In the genomic region with DNA sequence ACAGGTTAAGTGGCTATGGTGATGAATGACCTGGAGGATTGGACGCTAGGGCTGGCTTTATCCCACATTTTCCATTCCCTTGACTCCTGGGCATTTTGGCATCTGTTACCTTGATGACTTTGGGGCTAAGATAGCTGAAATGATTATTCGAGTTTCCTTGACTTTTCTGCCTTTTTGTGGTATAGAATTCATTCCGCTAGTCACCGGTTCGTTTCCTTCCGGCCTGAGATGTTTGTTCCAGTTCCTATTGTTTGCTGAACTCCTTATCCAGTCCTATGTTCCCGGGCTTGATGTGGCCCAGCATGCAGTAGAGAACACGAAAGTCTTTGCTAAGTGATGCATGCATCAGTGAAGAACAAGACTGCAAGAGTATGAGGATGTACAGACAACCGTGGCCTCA, we compare ENCODE assay signal across 16 mouse cellular contexts.
"Had no signal": no experiment of that assay in that cellular context is flagged by ENCODE, and none has a peak within 500 bp of the region (broad histone marks: within the 10 kb centered on the region; RNA-seq: fewer than 3 reads in every experiment).

No protein-coding gene starts in this region.

- H3K9ac ChIP-seq: neural tube, embryonic 13.5 days; neural tube, embryonic 15.5 days; stomach, embryonic 15.5 days had no signal

- H3K9me3 ChIP-seq: neural tube, embryonic 13.5 days; neural tube, embryonic 15.5 days; stomach, embryonic 15.5 days had no signal

- H3K4me2 ChIP-seq: neural tube, embryonic 13.5 days; neural tube, embryonic 15.5 days; stomach, embryonic 15.5 days had no signal

- DNase-seq: retina, postnatal 1 day; right cerebral cortex, adult 18-20 months; right cerebral cortex, postnatal 14 days; right cerebral cortex, postnatal 25 days; right cerebral cortex, postnatal 4 days; spleen, adult 18-20 months; thymus, adult 18-20 months; thymus, adult 2 months; thymus, postnatal 14 days; thymus, postnatal 25 days; thymus, postnatal 36 days; thymus, postnatal 4 days had no signal

- H3K36me3 ChIP-seq: neural tube, embryonic 13.5 days; neural tube, embryonic 15.5 days; stomach, embryonic 15.5 days had no signal

- H3K27me3 ChIP-seq: neural tube, embryonic 13.5 days; neural tube, embryonic 15.5 days; stomach, embryonic 15.5 days had no signal

- H3K4me1 ChIP-seq: neural tube, embryonic 13.5 days; neural tube, embryonic 15.5 days; stomach, embryonic 15.5 days had no signal

- H3K4me3 ChIP-seq: neural tube, embryonic 13.5 days; neural tube, embryonic 15.5 days; stomach, embryonic 15.5 days had no signal

- H3K27ac ChIP-seq: neural tube, embryonic 13.5 days; neural tube, embryonic 15.5 days; stomach, embryonic 15.5 days; stomach, postnatal 0 days had no signal
